Mouse (Mus musculus): ENCODE measurements around the gene Slc10a1. TPM values are rescaled to one million over a fixed set of nuclear protein-coding genes. Genes with fewer than 3 reads are reported as not detected.

Gene Slc10a1
- polyA plus RNA-seq, 1 experiment = 0.02 TPM

DNA sequence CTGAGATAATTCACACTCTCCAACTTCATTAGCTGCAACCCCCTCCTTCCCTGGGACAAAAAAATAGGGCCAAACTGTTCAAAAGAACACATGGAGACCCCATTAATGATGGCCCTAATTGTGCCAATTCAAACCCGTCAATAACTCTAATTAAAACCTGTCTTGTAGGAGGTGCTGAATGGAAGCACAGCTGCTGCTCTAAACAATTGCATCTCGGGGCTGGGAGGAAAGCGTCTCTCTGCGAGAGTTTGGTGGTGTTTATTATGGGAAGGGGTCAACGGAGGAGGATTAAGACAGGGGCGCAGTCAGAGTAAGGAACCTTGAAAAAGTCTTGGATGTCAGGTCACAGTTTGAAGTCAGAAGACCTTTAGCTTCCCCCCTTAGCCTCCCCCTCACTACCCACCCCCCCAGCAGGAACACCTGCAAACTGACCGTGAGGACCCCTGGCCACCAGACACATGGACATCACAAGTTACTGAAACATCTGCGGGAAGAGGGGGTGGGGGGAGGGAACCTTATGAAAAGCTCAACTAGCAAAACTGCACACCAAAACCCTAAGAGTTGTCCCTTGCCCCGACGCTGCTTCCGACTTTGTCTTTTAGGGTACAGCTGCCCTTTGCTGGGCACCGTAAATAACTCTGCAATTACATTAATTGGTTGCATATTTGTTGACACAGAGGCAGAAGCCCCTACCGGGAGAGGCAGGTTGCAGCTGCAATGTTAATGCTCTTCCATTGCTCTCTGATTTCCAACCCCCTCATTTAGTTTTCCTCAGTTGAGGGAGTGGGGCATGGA is 34.5 kb upstream of the Slc10a1 start:
- TF ChIP-seq SRF (IDR thresholded peaks at IDR 0.05; ENCODE audit: control insufficient read depth, insufficient read length, low read depth) = no peak
- TF ChIP-seq MYOG (IDR thresholded peaks at IDR 0.05; ENCODE audit: control insufficient read depth in 1 of 3, insufficient read depth in 1 of 3, insufficient read length in 2 of 3, low read depth in 2 of 3) = no peak
- no peak for TF ChIP-seq POLR2A (IDR thresholded peaks at IDR 0.05; ENCODE audit: insufficient read length, low read depth)
- no peak for TF ChIP-seq REST (IDR thresholded peaks at IDR 0.05; ENCODE audit: insufficient read depth, insufficient read length)
- TF ChIP-seq MYOD1 (IDR thresholded peaks at IDR 0.05; ENCODE audit: control insufficient read depth in 1 of 3, insufficient read length in 2 of 3, low read depth in 2 of 3) = no peak
- no peak for TF ChIP-seq TCF3 (IDR thresholded peaks at IDR 0.05; ENCODE audit: insufficient read length, low read depth)
- TF ChIP-seq E2F4 (IDR thresholded peaks at IDR 0.05; ENCODE audit: insufficient read depth) = no peak
- no peak for TF ChIP-seq TCF12 (IDR thresholded peaks at IDR 0.05; ENCODE audit: insufficient read depth, poor library complexity, severe bottlenecking)
- no peak for TF ChIP-seq MAX (IDR thresholded peaks at IDR 0.05; ENCODE audit: low read depth)
- TF ChIP-seq USF1 (IDR thresholded peaks at IDR 0.05; ENCODE audit: low read depth) = no peak
- Histone ChIP-seq H3K4me2 (ENCODE audit: low read depth) (no peak overlapping the region), H3K4me3 (no peak overlapping the region), H3K27me3 (ENCODE audit: control insufficient read depth, insufficient read depth, insufficient read length) (peaks cover 13% of the 10 kb centered on the region), H3ac (ENCODE audit: control insufficient read depth, insufficient read length) (no peak overlapping the region), H3K36me3 (ENCODE audit: control insufficient read depth, insufficient read depth) (no peaks in the 10 kb centered on the region), H3K79me2 (ENCODE audit: control insufficient read depth, insufficient read depth) (no peaks in the 10 kb centered on the region)

DNA sequence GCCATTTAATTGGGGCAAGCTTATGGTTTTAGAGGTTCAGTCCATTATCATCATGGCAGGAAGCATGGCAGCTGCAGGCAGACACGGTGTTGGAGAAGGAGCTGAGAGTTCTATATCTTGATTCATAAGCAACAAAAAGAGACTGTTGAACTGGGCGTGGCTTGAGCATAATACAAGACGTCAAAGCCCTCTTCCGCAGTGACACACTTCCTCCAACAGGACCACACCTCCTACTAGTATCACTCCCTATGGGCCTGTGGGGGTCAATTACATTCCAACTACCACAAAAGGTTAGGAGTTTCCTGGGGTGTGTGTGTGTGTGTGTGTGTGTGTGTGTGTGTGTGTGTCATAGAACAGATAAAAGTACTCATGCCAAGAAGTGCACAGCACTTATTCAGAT is 32.4 kb upstream of the Slc10a1 start:
- Histone ChIP-seq H3K4me2 (ENCODE audit: low read depth) (no peak overlapping the region), H3ac (ENCODE audit: control insufficient read depth, insufficient read length) (no peak overlapping the region), H3K4me3 (no peak overlapping the region), H3K36me3 (ENCODE audit: control insufficient read depth, insufficient read depth) (no peaks in the 10 kb centered on the region), H3K27me3 (ENCODE audit: control insufficient read depth, insufficient read depth, insufficient read length) (peaks cover 15% of the 10 kb centered on the region), H3K79me2 (ENCODE audit: control insufficient read depth, insufficient read depth) (no peaks in the 10 kb centered on the region)
- TF ChIP-seq POLR2A (IDR thresholded peaks at IDR 0.05; ENCODE audit: insufficient read length, low read depth) = no peak
- no peak for TF ChIP-seq E2F4 (IDR thresholded peaks at IDR 0.05; ENCODE audit: insufficient read depth)
- TF ChIP-seq MAX (IDR thresholded peaks at IDR 0.05; ENCODE audit: low read depth) = no peak
- TF ChIP-seq MYOG (IDR thresholded peaks at IDR 0.05; ENCODE audit: control insufficient read depth in 1 of 3, insufficient read depth in 1 of 3, insufficient read length in 2 of 3, low read depth in 2 of 3) = no peak
- TF ChIP-seq MYOD1 (IDR thresholded peaks at IDR 0.05; ENCODE audit: control insufficient read depth in 1 of 3, insufficient read length in 2 of 3, low read depth in 2 of 3) = no peak
- no peak for TF ChIP-seq TCF12 (IDR thresholded peaks at IDR 0.05; ENCODE audit: insufficient read depth, poor library complexity, severe bottlenecking)
- TF ChIP-seq USF1 (IDR thresholded peaks at IDR 0.05; ENCODE audit: low read depth) = no peak

DNA sequence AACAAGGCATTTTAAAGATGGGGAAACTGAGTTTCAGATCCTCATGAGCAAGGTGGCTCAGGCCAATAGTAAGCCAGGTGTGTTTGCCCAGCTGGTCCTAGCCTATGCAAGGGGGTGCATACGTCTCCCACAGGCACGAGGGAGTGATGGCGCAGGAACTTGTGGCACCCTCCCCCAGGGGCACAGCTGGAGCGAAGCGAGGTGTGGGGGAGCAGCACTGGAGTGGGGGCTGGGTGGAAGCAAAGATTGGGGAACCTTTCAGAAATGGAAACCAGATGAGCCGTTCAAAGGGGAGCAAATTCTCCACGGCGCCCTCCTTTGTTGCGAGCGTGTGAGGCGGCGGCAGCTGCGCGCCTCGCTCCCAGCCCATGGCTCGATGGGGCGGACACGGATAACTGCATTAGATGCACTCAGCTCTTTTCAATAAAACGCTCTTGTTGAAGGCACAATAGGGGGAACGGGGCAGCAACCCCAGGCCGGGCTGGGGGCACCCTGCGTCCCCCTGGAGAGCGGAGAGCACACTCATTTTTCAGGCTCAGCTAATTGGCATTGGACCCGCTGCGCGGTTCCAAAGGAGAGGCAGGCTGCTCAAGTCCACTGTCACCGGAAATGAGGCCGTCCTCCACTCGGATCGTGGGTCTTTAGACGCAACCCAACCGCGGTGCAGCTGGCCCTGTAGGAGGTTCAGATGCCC is 30.2 kb upstream of the Slc10a1 start:
- Histone ChIP-seq H3K4me2 (ENCODE audit: low read depth) (no peak overlapping the region), H3K79me2 (ENCODE audit: control insufficient read depth, insufficient read depth) (no peaks in the 10 kb centered on the region), H3K27me3 (ENCODE audit: control insufficient read depth, insufficient read depth, insufficient read length) (peaks cover 18% of the 10 kb centered on the region), H3ac (ENCODE audit: control insufficient read depth, insufficient read length) (no peak overlapping the region), H3K4me3 (no peak overlapping the region), H3K36me3 (ENCODE audit: control insufficient read depth, insufficient read depth) (no peaks in the 10 kb centered on the region)
- TF ChIP-seq MYOD1 (IDR thresholded peaks at IDR 0.05; ENCODE audit: control insufficient read depth in 1 of 3, insufficient read length in 2 of 3, low read depth in 2 of 3) = no peak
- TF ChIP-seq MYOG (IDR thresholded peaks at IDR 0.05; ENCODE audit: control insufficient read depth in 1 of 3, insufficient read depth in 1 of 3, insufficient read length in 2 of 3, low read depth in 2 of 3) = no peak
- TF ChIP-seq CEBPB (IDR thresholded peaks at IDR 0.05; ENCODE audit: insufficient read depth, poor library complexity, severe bottlenecking) = no peak
- no peak for TF ChIP-seq POLR2AphosphoS2 (IDR thresholded peaks at IDR 0.05; ENCODE audit: insufficient read length, low read depth)
- no peak for TF ChIP-seq MAX (IDR thresholded peaks at IDR 0.05; ENCODE audit: low read depth)
- TF ChIP-seq SRF (IDR thresholded peaks at IDR 0.05; ENCODE audit: control insufficient read depth, insufficient read length, low read depth) = no peak
- no peak for TF ChIP-seq USF1 (IDR thresholded peaks at IDR 0.05; ENCODE audit: low read depth)
- TF ChIP-seq TCF3 (IDR thresholded peaks at IDR 0.05; ENCODE audit: insufficient read length, low read depth) = no peak
- no peak for TF ChIP-seq TCF12 (IDR thresholded peaks at IDR 0.05; ENCODE audit: insufficient read depth, poor library complexity, severe bottlenecking)
- no peak for TF ChIP-seq E2F4 (IDR thresholded peaks at IDR 0.05; ENCODE audit: insufficient read depth)
- TF ChIP-seq REST (IDR thresholded peaks at IDR 0.05; ENCODE audit: insufficient read depth, insufficient read length) = no peak
- TF ChIP-seq POLR2A (IDR thresholded peaks at IDR 0.05; ENCODE audit: insufficient read length, low read depth) = no peak

DNA sequence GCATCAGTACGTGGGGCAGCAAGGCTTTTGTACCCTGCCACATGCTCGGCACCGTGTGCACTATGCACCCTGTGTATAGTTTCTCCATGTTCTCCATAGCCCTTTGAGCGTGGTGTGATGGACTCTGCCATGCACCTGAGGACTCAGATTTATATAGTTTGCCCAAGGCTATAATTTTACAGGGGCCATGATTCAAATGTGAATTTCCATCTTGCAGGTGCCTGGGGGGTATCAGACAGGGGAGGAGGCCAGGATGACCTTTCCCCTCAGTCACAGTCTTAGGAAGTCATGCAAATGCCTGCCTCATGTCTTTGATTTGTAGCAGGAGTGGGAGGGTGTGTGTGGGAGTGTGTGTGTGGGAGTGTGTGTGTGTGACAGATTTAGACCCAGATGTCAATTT is 29.1 kb upstream of the Slc10a1 start:
- Histone ChIP-seq H3K36me3 (ENCODE audit: control insufficient read depth, insufficient read depth) (no peaks in the 10 kb centered on the region), H3K4me2 (ENCODE audit: low read depth) (no peak overlapping the region), H3K79me2 (ENCODE audit: control insufficient read depth, insufficient read depth) (no peaks in the 10 kb centered on the region), H3K4me3 (no peak overlapping the region), H3ac (ENCODE audit: control insufficient read depth, insufficient read length) (no peak overlapping the region), H3K27me3 (ENCODE audit: control insufficient read depth, insufficient read depth, insufficient read length) (peaks cover 21% of the 10 kb centered on the region)
- TF ChIP-seq POLR2AphosphoS2 (IDR thresholded peaks at IDR 0.05; ENCODE audit: insufficient read length, low read depth) (no peak), USF1 (IDR thresholded peaks at IDR 0.05; ENCODE audit: low read depth) (no peak), CEBPB (IDR thresholded peaks at IDR 0.05; ENCODE audit: insufficient read depth, poor library complexity, severe bottlenecking) (no peak), SRF (IDR thresholded peaks at IDR 0.05; ENCODE audit: control insufficient read depth, insufficient read length, low read depth) (no peak), MAX (IDR thresholded peaks at IDR 0.05; ENCODE audit: low read depth) (no peak), MYOG (IDR thresholded peaks at IDR 0.05; ENCODE audit: control insufficient read depth in 1 of 3, insufficient read depth in 1 of 3, insufficient read length in 2 of 3, low read depth in 2 of 3) (no peak), TCF3 (IDR thresholded peaks at IDR 0.05; ENCODE audit: insufficient read length, low read depth) (no peak), E2F4 (IDR thresholded peaks at IDR 0.05; ENCODE audit: insufficient read depth) (no peak), POLR2A (IDR thresholded peaks at IDR 0.05; ENCODE audit: insufficient read length, low read depth) (no peak), TCF12 (IDR thresholded peaks at IDR 0.05; ENCODE audit: insufficient read depth, poor library complexity, severe bottlenecking) (no peak), REST (IDR thresholded peaks at IDR 0.05; ENCODE audit: insufficient read depth, insufficient read length) (no peak), MYOD1 (IDR thresholded peaks at IDR 0.05; ENCODE audit: control insufficient read depth in 1 of 3, insufficient read length in 2 of 3, low read depth in 2 of 3) (no peak)
